Mouse (Mus musculus): ENCODE results near the gene Tubb4b. TPM values are rescaled to one million over a fixed set of nuclear protein-coding genes. Genes with fewer than 3 reads are reported as not detected.

Gene Tubb4b
- total and polyA plus RNA-seq, 3 experiments, result 183 to 1,037 (median 979) TPM

- TF ChIP-seq GATA1 (IDR thresholded peaks at IDR 0.05; ENCODE audit: low read depth, low read length), result no peak
- 0 out of 2 replicates have a peak, but pooled peaks have one; percentile 32 for TF ChIP-seq SIN3A (IDR thresholded peaks at IDR 0.05; ENCODE audit: low read length)
- no peak for TF ChIP-seq RAD21 (IDR thresholded peaks at IDR 0.05; ENCODE audit: low read depth, low read length)
- TF ChIP-seq MYB (IDR thresholded peaks at IDR 0.05; ENCODE audit: low read depth, low read length), result no peak
- TF ChIP-seq MAX (IDR thresholded peaks at IDR 0.05; ENCODE audit: low read length), result peak; percentile 76
- peak; percentile 57; the same call in 1 of the 2 replicates for TF ChIP-seq MXI1 (IDR thresholded peaks at IDR 0.05; ENCODE audit: low read depth, low read length)
These were observed 16.9 kb upstream of the Tubb4b start (continued) for GRCm38 (mm10) chr2:25241438-25241775.

- H3K27me3 ChIP-seq (ENCODE audit: control insufficient read depth in 1 of 2, insufficient read depth in 2 of 2, low read length in 2 of 2), result no peaks in the 10 kb centered on the region
- no peaks in the 10 kb centered on the region for H3K36me3 ChIP-seq (ENCODE audit: control insufficient read depth in 1 of 2, insufficient read depth in 2 of 2, low read length in 2 of 2)
- no peaks in the 10 kb centered on the region; the same call in 1 of the 2 replicates for H3K79me2 ChIP-seq (ENCODE audit: control insufficient read depth, insufficient read depth, low read length, poor library complexity)
- H3K9ac ChIP-seq (ENCODE audit: control insufficient read depth, low read depth, low read length, poor library complexity, severe bottlenecking), result peak overlapping the region; percentile 79
- H3K4me3 ChIP-seq (ENCODE audit: control insufficient read depth in 1 of 2, insufficient read depth in 1 of 2, low read depth in 2 of 2, low read length in 2 of 2), result peak overlapping the region; percentile 57 to 64
- peak; percentile 92 for DNase-seq (ENCODE audit: low read depth, low spot score)
- peak overlapping the region; percentile 56 for H3K27ac ChIP-seq (ENCODE audit: control insufficient read depth, low read depth, low read length)
- peaks cover 0 to 21% of the 10 kb centered on the region in 2 experiments; a peak in 3 of 4 replicates for H3K4me1 ChIP-seq (ENCODE audit: control insufficient read depth in 1 of 2, insufficient read depth in 2 of 2, low read length in 2 of 2)
- no peaks in the 10 kb centered on the region for H3K9me3 ChIP-seq (replicated peaks; ENCODE audit: insufficient read depth, low read length)
- TF ChIP-seq ZMIZ1 (IDR thresholded peaks at IDR 0.05; ENCODE audit: low read depth, low read length) (peak; percentile 77; the same call in 1 of the 2 replicates), SIN3A (IDR thresholded peaks at IDR 0.05; ENCODE audit: low read length) (peak; percentile 26), KAT2A (conservative IDR thresholded peaks at IDR 0.05; ENCODE audit: low read depth, low read length) (no peak), RAD21 (IDR thresholded peaks at IDR 0.05; ENCODE audit: low read depth, low read length) (no peak), POLR2A (IDR thresholded peaks at IDR 0.05; ENCODE audit: control insufficient read depth in 1 of 2, insufficient read depth in 1 of 2, low read depth in 1 of 2, low read length in 2 of 2, poor library complexity in 1 of 2) (peak; percentile 44 to 61; a peak in 3 of 4 replicates), MEF2A (IDR thresholded peaks at IDR 0.05; ENCODE audit: extremely low read depth, insufficient replicate concordance, low read depth, low read length, poor library complexity, severe bottlenecking) (no peak), UBTF (IDR thresholded peaks at IDR 0.05; ENCODE audit: borderline replicate concordance, insufficient read depth, low read depth, low read length) (no peak), POLR2AphosphoS2 (IDR thresholded peaks at IDR 0.05; ENCODE audit: low read length) (peak; percentile 73; the same call in 1 of the 2 replicates), TBP (IDR thresholded peaks at IDR 0.05; ENCODE audit: low read depth, low read length) (peak; percentile 52), MYC (IDR thresholded peaks at IDR 0.05; ENCODE audit: low read depth, low read length) (no peak), CHD1 (IDR thresholded peaks at IDR 0.05; ENCODE audit: low read depth, low read length) (no peak), CHD2 (IDR thresholded peaks at IDR 0.05; ENCODE audit: low read length) (no peak), RCOR1 (IDR thresholded peaks at IDR 0.05; ENCODE audit: low read depth, low read length) (no peak), E2F4 (IDR thresholded peaks at IDR 0.05; ENCODE audit: borderline replicate concordance, low read depth, low read length) (no peak), USF1 (IDR thresholded peaks at IDR 0.05; ENCODE audit: low read depth, low read length) (no peak), HCFC1 (IDR thresholded peaks at IDR 0.05; ENCODE audit: low read depth, low read length) (peak; percentile 49), MAZ (IDR thresholded peaks at IDR 0.05; ENCODE audit: low read depth, low read length) (no peak; the same call in 1 of the 2 replicates), ZNF384 (IDR thresholded peaks at IDR 0.05; ENCODE audit: low read depth, low read length) (no peak), TCF12 (IDR thresholded peaks at IDR 0.05; ENCODE audit: low read depth, low read length) (0 out of 2 replicates have a peak, but pooled peaks have one; percentile 35), USF2 (IDR thresholded peaks at IDR 0.05; ENCODE audit: borderline replicate concordance in 1 of 2, insufficient read depth in 1 of 2, low read depth in 1 of 2, low read length in 2 of 2) (no peak), SMC3 (IDR thresholded peaks at IDR 0.05; ENCODE audit: low read depth, low read length) (no peak), BHLHE40 (IDR thresholded peaks at IDR 0.05; ENCODE audit: borderline replicate concordance, low read depth, low read length) (no peak), NRF1 (IDR thresholded peaks at IDR 0.05; ENCODE audit: insufficient read depth, low read depth, low read length, poor library complexity, severe bottlenecking) (peak; percentile 82), MYB (IDR thresholded peaks at IDR 0.05; ENCODE audit: low read depth, low read length) (no peak), ELF1 (IDR thresholded peaks at IDR 0.05; ENCODE audit: low read depth, low read length) (0 out of 2 replicates have a peak, but pooled peaks have one; percentile 16), EP300 (IDR thresholded peaks at IDR 0.05; ENCODE audit: low read depth in 1 of 2, low read length in 2 of 2) (no peak), GATA1 (IDR thresholded peaks at IDR 0.05; ENCODE audit: low read depth, low read length) (no peak), MAFK (IDR thresholded peaks at IDR 0.05; ENCODE audit: borderline replicate concordance, low read depth, low read length) (no peak), TAL1 (IDR thresholded peaks at IDR 0.05; ENCODE audit: low read length) (no peak), GABPA (IDR thresholded peaks at IDR 0.05; ENCODE audit: low read depth, low read length) (no peak), NELFE (IDR thresholded peaks at IDR 0.05; ENCODE audit: low read depth, low read length) (peak; percentile 54), MAX (IDR thresholded peaks at IDR 0.05; ENCODE audit: low read length) (no peak)
These were observed 16.4 kb upstream of the Tubb4b start for GRCm38 (mm10) chr2:25240723-25241437.
